Mouse (Mus musculus): ENCODE measurements around the gene Fbxo36. TPM values are rescaled to one million over a fixed set of nuclear protein-coding genes. Genes with fewer than 3 reads are reported as not detected.

Fbxo36 gene
- total RNA-seq, 1 experiment from 2014 or later: 13.5 TPM

Other genes with a start within 250 kb of the Fbxo36 start
- gene Dner, start 143.6 kb upstream of the Fbxo36 start, total RNA-seq (2021): 3.4 and 3.8 TPM in 2 replicates
- 241 and 288 TPM in 2 replicates for gene Trip12, start 675 bp downstream of the Fbxo36 start, total RNA-seq (2021)
- gene Slc16a14, start 95.3 kb downstream of the Fbxo36 start, total RNA-seq (2021): 4.2 and 4.9 TPM in 2 replicates

Data from adrenal gland, postnatal 25 days (tissue).